Mouse (Mus musculus) CH12.LX (cell line): Measurements from ENCODE around the gene Lypd4. TPM values are rescaled to one million over a fixed set of nuclear protein-coding genes. Genes with fewer than 3 reads are reported as not detected.
A peak's percentile ranks its signal among the peaks of the same experiment; 100 is the strongest.

Source experiments
- DNase-seq: peaks from one replicate; pipeline ENCODE4 v3.0.0-alpha.2; 2013; ENCODE audit errors: extremely low read depth
- H3K27ac ChIP-seq: 2 replicates; pipeline ENCODE4 v1.5.1; 2012; ENCODE audit warnings: low read depth, mild to moderate bottlenecking, control low read depth, moderate library complexity; ENCODE audit not compliant: insufficient read depth
- H3K27me3 ChIP-seq: replicated peaks from 2 replicates; pipeline ENCODE3; 2012; ENCODE audit warnings: inconsistent platforms
- H3K36me3 ChIP-seq, 2 experiments: replicated peaks in 1 of 2; 2 replicates each; pipeline versions ENCODE3 to v1.6.1; 2012; ENCODE audit warnings: inconsistent platforms in 1 of 2, low read length in 1 of 2, mild to moderate bottlenecking in 1 of 2, mixed read lengths in 1 of 2, moderate library complexity in 1 of 2; ENCODE audit not compliant: control insufficient read depth in 1 of 2, insufficient read depth in 1 of 2
- H3K4me1 ChIP-seq, 2 experiments: 2 replicates each; pipeline ENCODE4 v1.6.1; 2012; ENCODE audit warnings: inconsistent platforms in 1 of 2, moderate library complexity in 1 of 2; ENCODE audit not compliant: insufficient read depth in 2 of 2, control insufficient read depth in 1 of 2
- H3K4me2 ChIP-seq: 2 replicates; pipeline ENCODE4 v1.6.1; 2012; ENCODE audit warnings: low read depth, mild to moderate bottlenecking, control low read depth; ENCODE audit not compliant: poor library complexity, insufficient read depth, severe bottlenecking
- H3K4me3 ChIP-seq, 3 experiments: fragments of 150-350 bp in 1 of 3; sonication (generic) in 1 of 3; replicated peaks in 1 of 3; 2 replicates each; pipeline versions ENCODE3 to v1.5.1; 2011 to 2012; ENCODE audit warnings: low read depth in 2 of 3, low read length in 2 of 3, mild to moderate bottlenecking in 2 of 3, moderate library complexity in 2 of 3, control low read depth in 1 of 3, improper control_type of control experiment in 1 of 3, inconsistent platforms in 1 of 3, mixed read lengths in 1 of 3; ENCODE audit not compliant: poor library complexity in 1 of 3
- H3K79me2 ChIP-seq: replicated peaks from 2 replicates; pipeline ENCODE4 v1.6.1; 2012; ENCODE audit warnings: mild to moderate bottlenecking, moderate library complexity; ENCODE audit not compliant: control insufficient read depth, poor library complexity, insufficient read depth, severe bottlenecking; ENCODE audit errors: extremely low read depth
- H3K9ac ChIP-seq: 2 replicates; pipeline ENCODE4 v1.6.1; 2012; ENCODE audit warnings: low read depth, mild to moderate bottlenecking, control low read depth, moderate library complexity; ENCODE audit not compliant: insufficient read depth
- H3K9me3 ChIP-seq: replicated peaks from 2 replicates; pipeline ENCODE3; 2012; ENCODE audit warnings: low read length, inconsistent platforms, mixed read lengths
- BHLHE40 ChIP-seq: IDR thresholded peaks from 2 replicates; pipeline ENCODE4 v1.6.1; 2011; ENCODE audit warnings: mild to moderate bottlenecking, low read depth, low read length, improper control_type of control experiment
- CHD1 ChIP-seq: IDR thresholded peaks from 2 replicates; pipeline ENCODE4 v1.6.1; 2012; ENCODE audit warnings: low read depth, low read length, improper control_type of control experiment, inconsistent platforms
- CTCF ChIP-seq, 2 experiments: IDR thresholded peaks in 1 of 2; conservative IDR thresholded peaks in 1 of 2; 2 replicates each; pipeline ENCODE4 v1.5.1; 2011 to 2012; ENCODE audit warnings: low read depth in 2 of 2, low read length in 2 of 2, improper control_type of control experiment in 1 of 2, inconsistent platforms in 1 of 2, mild to moderate bottlenecking in 1 of 2, moderate library complexity in 1 of 2
- E2F4 ChIP-seq: IDR thresholded peaks from 2 replicates; pipeline ENCODE4 v1.6.1; 2011; ENCODE audit warnings: low read depth, low read length, improper control_type of control experiment; ENCODE audit not compliant: insufficient replicate concordance
- ELF1 ChIP-seq: IDR thresholded peaks from 2 replicates; pipeline ENCODE4 v1.6.1; 2014; ENCODE audit warnings: low read depth, mild to moderate bottlenecking, inconsistent platforms, low read length, improper control_type of control experiment
- EP300 ChIP-seq: IDR thresholded peaks from 2 replicates; pipeline ENCODE4 v1.6.1; 2011; ENCODE audit warnings: low read length, improper control_type of control experiment
- ETS1 ChIP-seq: conservative IDR thresholded peaks from 2 replicates; pipeline ENCODE4 v1.6.1; 2012; ENCODE audit warnings: low read depth, mild to moderate bottlenecking, inconsistent platforms, low read length, improper control_type of control experiment, moderate library complexity
- GABPA ChIP-seq: IDR thresholded peaks from 2 replicates; pipeline ENCODE4 v1.6.1; 2012; ENCODE audit warnings: low read depth, low read length, improper control_type of control experiment, inconsistent platforms; ENCODE audit not compliant: insufficient replicate concordance
- HCFC1 ChIP-seq: IDR thresholded peaks from 2 replicates; pipeline ENCODE4 v1.6.1; 2012; ENCODE audit warnings: low read depth, mild to moderate bottlenecking, inconsistent platforms, low read length, improper control_type of control experiment
- IRF4 ChIP-seq: IDR thresholded peaks from 2 replicates; pipeline ENCODE4 v1.6.1; 2014; ENCODE audit warnings: low read depth, mild to moderate bottlenecking, inconsistent platforms, low read length, improper control_type of control experiment
- JUN ChIP-seq: IDR thresholded peaks from 2 replicates; pipeline ENCODE4 v1.6.1; 2011; ENCODE audit warnings: low read depth, mild to moderate bottlenecking, low read length, improper control_type of control experiment, moderate library complexity; ENCODE audit not compliant: insufficient read depth
- JUND ChIP-seq: conservative IDR thresholded peaks from 2 replicates; pipeline ENCODE4 v1.6.1; 2011; ENCODE audit warnings: low read depth, low read length, improper control_type of control experiment
- KAT2A ChIP-seq: IDR thresholded peaks from 2 replicates; pipeline ENCODE4 v1.6.1; 2012; ENCODE audit warnings: low read length, improper control_type of control experiment, inconsistent platforms; ENCODE audit not compliant: insufficient replicate concordance
- MAFK ChIP-seq: IDR thresholded peaks from 2 replicates; pipeline ENCODE4 v1.6.1; 2011; ENCODE audit warnings: low read length, improper control_type of control experiment; ENCODE audit not compliant: insufficient replicate concordance
- MAX ChIP-seq: IDR thresholded peaks from 2 replicates; pipeline ENCODE4 v1.6.1; 2011; ENCODE audit warnings: low read length, improper control_type of control experiment
- MAZ ChIP-seq: IDR thresholded peaks from 2 replicates; pipeline ENCODE4 v1.6.1; 2012; ENCODE audit warnings: low read depth, mild to moderate bottlenecking, inconsistent platforms, low read length, improper control_type of control experiment, moderate library complexity
- MEF2A ChIP-seq: IDR thresholded peaks from 2 replicates; pipeline ENCODE4 v1.6.1; 2014; ENCODE audit warnings: low read depth, mild to moderate bottlenecking, inconsistent platforms, low read length, improper control_type of control experiment, borderline replicate concordance
- MXI1 ChIP-seq: IDR thresholded peaks from 2 replicates; pipeline ENCODE4 v1.6.1; 2011; ENCODE audit warnings: mild to moderate bottlenecking, low read depth, low read length, improper control_type of control experiment
- MYC ChIP-seq: IDR thresholded peaks from 2 replicates; pipeline ENCODE4 v1.6.1; 2011; ENCODE audit warnings: low read depth, mild to moderate bottlenecking, improper control_type of control experiment, low read length
- NELFE ChIP-seq: IDR thresholded peaks from 2 replicates; pipeline ENCODE4 v1.6.1; 2011; ENCODE audit warnings: low read depth, low read length, improper control_type of control experiment
- NRF1 ChIP-seq: IDR thresholded peaks from 2 replicates; pipeline ENCODE4 v1.6.1; 2014; ENCODE audit warnings: low read depth, mild to moderate bottlenecking, inconsistent platforms, low read length, improper control_type of control experiment, moderate library complexity
- PAX5 ChIP-seq: IDR thresholded peaks from 2 replicates; pipeline ENCODE4 v1.6.1; 2012; ENCODE audit warnings: low read length, inconsistent platforms, mixed read lengths
- POLR2A ChIP-seq: IDR thresholded peaks from 2 replicates; pipeline ENCODE4 v1.6.1; 2011; ENCODE audit warnings: low read depth, mild to moderate bottlenecking, improper control_type of control experiment, low read length
- POLR2AphosphoS2 ChIP-seq: IDR thresholded peaks from 2 replicates; pipeline ENCODE4 v1.6.1; 2011; ENCODE audit warnings: low read depth, low read length, improper control_type of control experiment
- RAD21 ChIP-seq: IDR thresholded peaks from 2 replicates; pipeline ENCODE4 v1.6.1; 2011; ENCODE audit warnings: low read depth, mild to moderate bottlenecking, low read length, improper control_type of control experiment, moderate library complexity
- RCOR1 ChIP-seq: conservative IDR thresholded peaks from 2 replicates; pipeline ENCODE4 v1.6.1; 2012; ENCODE audit warnings: low read depth, mild to moderate bottlenecking, inconsistent platforms, low read length, improper control_type of control experiment
- SMC3 ChIP-seq: IDR thresholded peaks from 2 replicates; pipeline ENCODE4 v1.6.1; 2011; ENCODE audit warnings: low read depth, low read length, improper control_type of control experiment
- TBP ChIP-seq: conservative IDR thresholded peaks from 2 replicates; pipeline ENCODE4 v1.6.1; 2011; ENCODE audit warnings: low read depth, low read length, improper control_type of control experiment
- TCF12 ChIP-seq: IDR thresholded peaks from 2 replicates; pipeline ENCODE4 v1.6.1; 2014; ENCODE audit warnings: low read depth, mild to moderate bottlenecking, inconsistent platforms, low read length, improper control_type of control experiment
- UBTF ChIP-seq: IDR thresholded peaks from 2 replicates; pipeline ENCODE4 v1.6.1; 2012; ENCODE audit warnings: low read depth, mild to moderate bottlenecking, inconsistent platforms, low read length, improper control_type of control experiment, moderate library complexity
- USF1 ChIP-seq: IDR thresholded peaks from 2 replicates; pipeline ENCODE4 v1.6.1; 2014; ENCODE audit warnings: low read depth, mild to moderate bottlenecking, inconsistent platforms, low read length, improper control_type of control experiment
- USF2 ChIP-seq: conservative IDR thresholded peaks from 2 replicates; pipeline ENCODE4 v1.6.1; 2011; ENCODE audit warnings: low read depth, low read length, improper control_type of control experiment
- ZC3H11A ChIP-seq: IDR thresholded peaks from 2 replicates; pipeline ENCODE4 v1.6.1; 2012; ENCODE audit warnings: low read depth, mild to moderate bottlenecking, inconsistent platforms, low read length, improper control_type of control experiment
- ZKSCAN1 ChIP-seq: IDR thresholded peaks from 2 replicates; pipeline ENCODE4 v1.6.1; 2012; ENCODE audit warnings: low read depth, inconsistent platforms, low read length, improper control_type of control experiment, borderline replicate concordance
- ZMIZ1 ChIP-seq: IDR thresholded peaks from 2 replicates; pipeline ENCODE4 v1.6.1; 2012; ENCODE audit warnings: low read depth, mild to moderate bottlenecking, inconsistent platforms, low read length, improper control_type of control experiment
- ZNF384 ChIP-seq: IDR thresholded peaks from 2 replicates; pipeline ENCODE4 v1.6.1; 2012; ENCODE audit warnings: low read depth, low read length, improper control_type of control experiment, inconsistent platforms
- dilution Hi-C: fragments of 300-500 bp; cut with MboI; formaldehyde crosslinking; loops from 2 replicates; pipeline ENCODE4 v1.14.3; 2020; ENCODE audit warnings: low sequenced_read_pairs; ENCODE audit not compliant: extremely low pct_unique_long_range_greater_than_20kb, extremely low pct_ligation_motif_present
- in situ Hi-C: fragments of 300-500 bp; cut with MboI; formaldehyde crosslinking; loops from 3 replicates; pipeline ENCODE4 v1.14.3; 2019; ENCODE audit warnings: low sequenced_read_pairs, low pct_ligation_motif_present, low pct_unique_long_range_greater_than_20kb, mixed read lengths
- polyA plus RNA-seq: library from polyadenylated mRNA; unstranded; fragments of >175 nt; gene quantifications from 2 replicates; pipeline ENCODE4 v1.2.1, GENCODE M21; 2012; ENCODE audit warnings: low read depth; ENCODE audit not compliant: insufficient read length
- total RNA-seq, 2 experiments: library from RNA; depleted of rRNA; stranded (reverse); fragments of 300-350 nt in 1 of 2; fragments of >200 nt in 1 of 2; gene quantifications; 2 replicates each; pipeline ENCODE4 v1.2.3; 2012 to 2014

The Lypd4 gene
- total and polyA plus RNA-seq, 3 experiments: not detected

- H3K4me3 ChIP-seq: no peak overlapping the region
- no peak overlapping the region for H3K4me2 ChIP-seq
- no peaks in the 10 kb centered on the region for H3K27me3 ChIP-seq
- H3K79me2 ChIP-seq: peaks cover 30% of the 10 kb centered on the region
- DNase-seq: peak; percentile 82
- no peak overlapping the region for H3K9ac ChIP-seq
- H3K27ac ChIP-seq: peak overlapping the region; percentile 8; the same call in 1 of the 2 replicates
- dilution Hi-C loops: no loop called here
- peaks cover 3 to 80% of the 10 kb centered on the region in 2 experiments; a peak in 3 of 4 replicates for H3K4me1 ChIP-seq
- in situ Hi-C loops: no loop called here
- peaks cover 50 to 57% of the 10 kb centered on the region in 2 experiments for H3K36me3 ChIP-seq
- peaks cover 4% of the 10 kb centered on the region for H3K9me3 ChIP-seq
- peak; percentile 84 for TF ChIP-seq SMC3
- TF ChIP-seq EP300: peak; percentile 46; the same call in 1 of the 2 replicates
- peak; percentile 93 to 97 for TF ChIP-seq CTCF (conservative IDR thresholded peaks at IDR 0.05 in 1 of 2, IDR thresholded peaks at IDR 0.05 in 1 of 2; ENCODE audit: low read depth in 2 of 2, low read length in 2 of 2)
- peak; percentile 78 for TF ChIP-seq MYC
- TF ChIP-seq MAFK: peak; percentile 69; the same call in 1 of the 2 replicates
- peak; percentile 88; the same call in 1 of the 2 replicates for TF ChIP-seq ZMIZ1
- peak; percentile 98 for TF ChIP-seq POLR2AphosphoS2
- TF ChIP-seq BHLHE40: peak; percentile 43
- peak; percentile 77 for TF ChIP-seq NELFE
- TF ChIP-seq MAX: peak; percentile 62; the same call in 1 of the 2 replicates
- 0 out of 2 replicates have a peak, but pooled peaks have one; percentile 63 for TF ChIP-seq KAT2A
- no peak for TF ChIP-seq USF1
- TF ChIP-seq E2F4: no peak
- TF ChIP-seq HCFC1: peak; percentile 22; the same call in 1 of the 2 replicates
- TF ChIP-seq CHD1: 0 out of 2 replicates have a peak, but pooled peaks have one; percentile 51
- TF ChIP-seq ZKSCAN1: no peak
- 0 out of 2 replicates have a peak, but pooled peaks have one; percentile 64 for TF ChIP-seq MAZ
- no peak for TF ChIP-seq PAX5
- TF ChIP-seq IRF4: peak; percentile 49
- TF ChIP-seq MEF2A: peak; percentile 64; the same call in 1 of the 2 replicates
- peak; percentile 39; the same call in 1 of the 2 replicates for TF ChIP-seq JUND
- no peak for TF ChIP-seq TCF12
- TF ChIP-seq MXI1: peak; percentile 68; the same call in 1 of the 2 replicates
- TF ChIP-seq ZNF384: 0 out of 2 replicates have a peak, but pooled peaks have one; percentile 10
- TF ChIP-seq TBP: no peak
- no peak for TF ChIP-seq JUN
- TF ChIP-seq UBTF: no peak
- 0 out of 2 replicates have a peak, but pooled peaks have one; percentile 39 for TF ChIP-seq NRF1
- peak; percentile 45 for TF ChIP-seq ETS1
- TF ChIP-seq POLR2A: peak; percentile 24
- TF ChIP-seq RCOR1: peak; percentile 85; the same call in 1 of the 2 replicates
- no peak for TF ChIP-seq USF2
- TF ChIP-seq RAD21: peak; percentile 77
- peak; percentile 43 for TF ChIP-seq ZC3H11A
- TF ChIP-seq GABPA: no peak
- peak; percentile 55; the same call in 1 of the 2 replicates for TF ChIP-seq ELF1
Observed at GRCm38 (mm10) chr7:24890281-24891216, 20.8 kb upstream of the Lypd4 start.
